Mouse (Mus musculus): ENCODE data around the gene Cpeb3.

DNA sequence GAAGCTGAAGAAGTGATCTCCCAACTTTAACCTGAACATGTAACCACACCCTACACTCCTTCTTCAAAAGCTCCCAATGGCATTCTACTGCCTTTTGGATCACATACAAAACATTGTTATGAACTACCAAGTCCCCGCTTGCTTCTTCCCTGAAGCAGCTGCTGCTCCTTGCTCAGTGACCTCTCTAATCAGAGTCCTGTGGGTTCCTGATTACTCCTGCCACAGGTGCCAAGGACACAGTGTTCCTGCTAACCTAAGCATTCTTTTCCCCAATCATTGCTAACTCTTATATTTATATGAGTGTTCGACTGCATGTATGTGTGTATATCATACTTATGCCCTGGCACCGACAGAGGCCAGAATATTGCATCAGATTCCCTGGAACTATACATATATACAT lies 115.2 kb downstream of the Cpeb3 start:
- TF ChIP-seq CTCF (IDR thresholded peaks at IDR 0.05; ENCODE audit: low read depth, low read length) (no peak), POLR2A (IDR thresholded peaks at IDR 0.05; ENCODE audit: insufficient read depth, low read length) (no peak)
